Mouse (Mus musculus): ENCODE data around the gene Usp49. TPM values are rescaled to one million over a fixed set of nuclear protein-coding genes. Genes with fewer than 3 reads are reported as not detected.

The Usp49 gene
- total RNA-seq, 2 experiments from 2014 or later, result 14.8 to 15.1 TPM

DNA sequence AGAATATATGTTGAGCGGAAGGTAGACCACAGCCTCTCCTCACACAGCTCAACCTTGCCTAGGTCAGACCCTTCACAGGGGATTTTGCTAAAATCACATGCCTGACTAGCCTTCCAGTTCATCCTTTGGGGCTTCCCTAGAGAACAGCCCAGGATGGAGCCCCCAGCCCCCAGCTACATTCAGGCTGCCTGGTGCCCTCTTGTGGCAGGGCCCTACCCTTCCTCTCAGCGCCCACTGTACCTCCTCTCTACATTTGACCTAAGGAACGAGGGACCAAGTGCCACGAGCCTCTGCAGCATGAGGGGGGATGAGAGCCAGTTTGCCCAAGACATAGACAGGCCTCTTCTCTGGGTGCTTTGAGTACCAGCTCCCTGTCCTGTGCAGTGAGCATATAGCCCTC, 74.2 kb downstream of the Usp49 start:
- DNase-seq (ENCODE audit: extremely low spot score in 1 of 2, low spot score in 2 of 2), result no peak
- intact Hi-C loops (cut with DNase I), result no loop called here

DNA sequence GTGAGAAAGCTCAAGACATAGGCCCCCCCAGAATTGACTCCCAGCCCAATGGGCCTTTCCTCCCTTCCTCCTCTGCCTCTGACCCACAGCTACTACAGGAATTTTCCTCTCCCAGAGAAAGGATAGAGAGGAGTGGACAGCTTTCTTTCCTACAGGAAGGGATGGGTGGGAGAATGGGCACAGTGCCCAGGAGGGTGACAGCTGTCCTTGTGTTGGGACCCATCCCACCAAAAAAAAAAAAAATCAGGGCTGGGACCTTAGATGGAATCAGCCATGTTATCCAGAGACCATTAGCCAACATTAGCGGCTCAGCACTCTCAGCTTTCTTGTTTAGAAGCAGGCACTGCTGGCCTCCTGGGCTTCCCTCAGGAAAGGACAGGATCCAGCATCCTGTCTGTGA, 75.7 kb downstream of the Usp49 start:
- intact Hi-C loops (cut with DNase I), result no loop called here
- peak in 1 of 2 experiments; percentile 49 for DNase-seq (ENCODE audit: extremely low spot score in 1 of 2, low spot score in 2 of 2)

DNA sequence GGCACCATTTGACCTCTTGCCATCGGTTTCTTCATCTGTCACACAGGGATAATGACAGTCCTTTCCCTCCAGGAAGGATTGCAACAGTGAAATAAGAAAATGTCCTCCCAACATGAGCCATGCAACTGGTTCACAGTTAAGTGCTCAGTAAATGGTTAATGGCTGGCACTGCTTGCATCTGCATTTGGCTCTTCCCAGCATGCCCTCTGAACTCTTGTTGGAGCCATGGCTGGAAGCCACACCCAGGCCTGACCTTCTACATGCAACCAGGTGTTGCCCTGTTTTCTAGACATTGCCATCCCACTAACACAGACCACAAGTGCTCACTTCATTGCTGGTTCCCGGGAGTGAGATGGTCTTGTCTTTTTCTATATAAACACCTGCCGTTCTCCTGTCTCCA, 77.5 kb downstream of the Usp49 start:
- DNase-seq (ENCODE audit: extremely low spot score in 1 of 2, low spot score in 2 of 2), result no peak
- intact Hi-C loops (cut with DNase I), result no loop called here

DNA sequence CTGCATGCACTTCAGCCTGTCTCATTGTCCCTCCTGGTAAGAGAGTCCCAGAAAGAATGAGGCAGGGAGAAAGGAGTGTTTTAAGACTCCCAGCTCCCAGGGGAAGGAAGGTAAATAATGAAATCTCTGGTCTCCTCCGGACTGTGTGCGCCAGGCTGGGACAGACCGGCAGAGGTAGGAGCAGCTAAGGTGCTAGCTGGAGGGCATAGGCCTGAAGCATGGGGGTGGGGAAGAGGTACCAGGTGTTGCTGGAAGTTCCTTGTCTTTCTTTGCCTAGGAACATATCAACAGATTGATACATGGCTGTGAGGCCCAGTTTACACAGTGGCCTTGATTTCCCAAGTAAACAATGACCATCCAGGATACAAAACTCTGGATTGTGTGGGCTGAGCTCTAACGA, 78.5 kb downstream of the Usp49 start:
- no peak for DNase-seq (ENCODE audit: extremely low spot score in 1 of 2, low spot score in 2 of 2)
- intact Hi-C loops (cut with DNase I), result no loop called here

DNA sequence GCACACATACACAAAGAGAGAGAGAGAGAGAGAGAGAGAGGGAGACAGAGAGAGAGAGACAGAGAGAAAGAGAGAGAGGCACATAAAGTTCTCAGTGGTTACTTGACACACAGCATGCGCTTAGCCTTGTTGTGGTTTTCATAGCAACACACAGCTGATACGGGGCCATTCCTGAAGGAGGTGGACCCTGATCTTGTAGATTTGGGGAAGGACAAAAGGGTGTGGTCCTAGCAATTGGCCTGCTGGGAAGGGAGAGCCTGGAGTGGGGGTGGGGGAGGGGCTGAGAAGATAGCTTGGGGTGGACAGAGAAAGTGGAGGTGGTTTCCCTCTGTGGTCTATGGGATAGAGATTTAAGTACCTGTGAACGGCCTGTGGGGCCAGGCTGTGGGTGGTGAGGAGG, 79.5 kb downstream of the Usp49 start:
- no peak for DNase-seq (ENCODE audit: extremely low spot score in 1 of 2, low spot score in 2 of 2)
- intact Hi-C loops (cut with DNase I), result no loop called here

DNA sequence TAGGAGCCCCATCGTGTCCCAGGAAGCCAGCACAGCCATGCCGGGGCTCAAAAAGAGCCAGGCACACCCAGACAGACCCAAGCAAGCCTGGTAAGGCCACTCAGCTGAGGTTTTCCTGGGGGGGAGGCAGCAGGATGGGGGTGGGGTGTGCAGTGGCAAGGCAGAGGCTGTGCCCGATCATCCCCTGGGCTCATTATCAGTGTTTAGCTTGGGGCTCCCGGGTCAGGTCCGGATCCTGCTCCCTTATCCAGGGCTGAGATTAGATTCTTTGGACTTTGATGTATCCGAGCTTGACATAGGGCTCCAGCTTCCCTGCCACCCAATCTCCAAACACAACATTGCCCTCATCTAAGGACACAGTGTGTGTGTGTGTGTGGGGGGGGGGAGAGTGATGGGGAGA, 81.4 kb downstream of the Usp49 start:
- no peak for DNase-seq (ENCODE audit: extremely low spot score in 1 of 2, low spot score in 2 of 2)
- intact Hi-C loops (cut with DNase I), result no loop called here

DNA sequence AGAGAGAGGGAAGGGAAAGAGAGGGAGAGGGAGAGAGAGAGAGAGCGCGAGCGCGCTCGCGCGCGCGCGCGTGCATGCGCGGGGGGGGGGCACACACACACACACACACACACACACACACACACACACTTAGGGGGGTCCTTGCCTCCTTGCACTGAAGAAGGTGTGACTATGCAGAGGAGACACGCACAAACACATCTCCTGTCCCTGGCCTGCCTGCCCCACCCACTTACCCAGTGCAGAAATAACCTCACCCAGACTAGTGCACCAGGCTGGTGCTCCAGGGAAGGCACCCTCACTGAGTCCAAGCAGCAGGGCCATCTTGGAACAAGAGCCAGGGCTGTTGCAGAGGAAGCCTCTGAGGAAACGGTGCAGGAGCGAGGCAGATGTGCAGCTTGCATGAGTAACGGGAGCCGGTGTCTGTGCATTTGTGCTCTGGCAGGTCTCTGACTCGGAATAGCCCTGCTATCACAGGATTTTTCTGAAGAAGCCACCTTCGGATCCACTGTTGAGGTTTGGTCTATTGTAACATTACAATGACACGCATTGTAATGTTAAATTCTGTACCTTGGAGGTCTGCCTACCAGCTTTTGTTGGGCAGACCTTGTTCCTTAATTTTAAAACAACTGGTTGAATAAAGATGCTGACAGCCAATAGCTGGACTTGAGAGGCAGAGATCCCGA, 82.5 kb downstream of the Usp49 start:
- DNase-seq (ENCODE audit: extremely low spot score in 1 of 2, low spot score in 2 of 2), result no peak
- intact Hi-C loops (cut with DNase I), result no loop called here

DNA sequence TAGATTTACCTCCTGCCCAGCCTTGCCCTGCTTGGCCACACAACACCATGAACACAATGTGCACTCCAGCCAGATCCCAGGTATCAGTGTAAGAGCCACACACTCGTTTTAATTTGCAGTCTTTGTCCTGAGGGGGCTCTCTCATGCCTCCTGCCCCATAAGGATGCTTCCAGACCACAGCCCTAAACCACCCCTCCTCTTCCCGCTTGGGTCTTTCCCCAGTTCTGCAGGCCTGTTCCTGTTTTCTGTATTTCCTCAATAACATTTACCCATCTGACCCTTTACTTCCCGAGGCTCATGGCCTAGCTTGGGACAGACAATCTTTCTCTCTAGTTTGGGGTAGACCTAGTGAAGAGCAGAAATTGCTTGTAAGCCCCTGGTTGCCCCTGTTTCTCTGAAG, 84.5 kb downstream of the Usp49 start:
- no peak for DNase-seq (ENCODE audit: extremely low spot score in 1 of 2, low spot score in 2 of 2)
- intact Hi-C loops (cut with DNase I), result no loop called here

DNA sequence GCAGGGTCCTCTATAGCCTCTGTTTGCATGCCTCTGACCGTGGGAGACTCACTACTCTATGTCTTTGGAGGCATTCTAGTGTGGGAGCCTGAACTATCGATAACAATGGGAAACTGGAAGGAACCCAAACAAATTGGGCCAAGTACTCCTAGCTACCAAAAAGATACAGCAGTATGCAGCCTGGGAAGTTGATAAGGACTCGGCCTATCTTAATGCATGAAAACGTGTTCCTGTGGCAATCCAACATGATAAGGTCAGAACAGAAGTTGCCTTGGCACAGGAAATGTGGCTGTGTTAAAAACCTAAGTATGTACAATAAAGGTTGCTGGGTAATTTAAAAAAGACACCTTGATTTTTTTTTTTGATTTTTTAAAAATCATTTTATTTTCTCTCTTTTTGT, 90.7 kb downstream of the Usp49 start:
- intact Hi-C loops (cut with DNase I), result no loop called here
- DNase-seq (ENCODE audit: extremely low spot score in 1 of 2, low spot score in 2 of 2), result no peak

DNA sequence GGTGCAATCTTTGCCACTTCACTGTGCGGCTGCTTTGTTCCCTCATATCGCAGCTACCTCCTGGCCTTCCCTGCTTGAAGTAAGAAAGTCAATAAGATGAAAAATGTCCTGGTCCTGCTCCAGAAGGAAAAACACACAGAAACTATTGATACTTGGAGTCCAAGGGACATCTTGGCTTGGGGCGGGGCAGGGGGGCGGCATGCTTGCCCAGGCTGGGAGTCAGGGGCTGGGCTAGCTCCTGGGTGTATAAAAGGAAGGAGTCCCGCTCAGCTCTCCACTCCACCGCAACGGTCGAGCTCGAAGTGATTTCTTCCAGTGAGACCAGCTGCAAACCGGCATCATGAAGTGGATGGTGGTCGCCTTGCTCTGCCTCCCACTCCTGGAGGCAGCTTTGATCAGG, 96.1 kb downstream of the Usp49 start, which contains the start of gene Pgc:
Gene Pgc, plus strand, starts transcription at position 277 of the 400 bp plus-strand sequence.
- intact Hi-C loops (cut with DNase I), result no loop called here
- DNase-seq (ENCODE audit: extremely low spot score in 1 of 2, low spot score in 2 of 2), result no peak

DNA sequence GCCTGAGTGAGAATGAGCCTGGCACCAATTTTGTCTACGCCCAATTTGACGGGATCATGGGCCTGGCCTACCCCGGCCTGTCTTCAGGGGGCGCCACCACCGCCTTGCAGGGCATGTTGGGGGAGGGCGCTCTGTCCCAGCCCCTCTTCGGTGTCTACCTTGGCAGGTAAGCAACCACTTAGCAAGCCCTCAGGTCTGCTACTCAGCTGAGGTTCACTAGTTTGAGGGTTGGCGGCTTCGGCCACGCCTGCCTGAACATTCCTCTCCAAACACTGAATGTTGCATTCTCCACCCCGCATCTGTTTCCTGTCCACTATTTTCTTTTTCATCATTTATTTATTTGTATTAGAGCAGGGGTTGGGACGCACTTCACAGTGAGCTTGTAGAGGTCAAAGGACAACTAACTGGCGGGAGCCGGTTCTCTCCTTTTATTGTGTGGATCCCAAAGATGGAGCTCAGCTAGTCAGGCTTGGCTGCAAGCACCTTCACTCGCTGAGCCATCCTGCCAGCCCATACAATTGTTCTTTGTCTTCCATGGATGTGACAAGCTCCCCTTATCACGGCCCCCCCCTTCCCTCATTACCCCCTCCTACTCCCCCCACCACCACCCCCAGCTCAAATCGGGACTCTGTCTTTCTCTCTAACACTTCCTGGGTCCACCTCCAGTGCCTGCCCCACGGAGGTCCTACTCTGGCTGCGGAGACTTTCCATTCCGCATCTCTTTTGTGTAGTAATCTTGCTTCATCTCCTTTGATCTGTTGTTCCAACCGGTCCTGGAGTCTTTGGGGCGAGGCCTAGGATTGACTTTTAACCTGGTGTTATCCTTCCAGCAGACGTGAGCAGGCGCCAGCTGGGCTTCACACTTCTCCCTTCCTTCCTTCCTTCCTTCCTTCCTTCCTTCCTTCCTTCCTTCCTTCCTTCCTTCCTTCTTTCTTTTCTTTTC, 100.4 kb downstream of the Usp49 start:
- peak in 1 of 2 experiments; percentile 40 for DNase-seq (ENCODE audit: extremely low spot score in 1 of 2, low spot score in 2 of 2)

DNA sequence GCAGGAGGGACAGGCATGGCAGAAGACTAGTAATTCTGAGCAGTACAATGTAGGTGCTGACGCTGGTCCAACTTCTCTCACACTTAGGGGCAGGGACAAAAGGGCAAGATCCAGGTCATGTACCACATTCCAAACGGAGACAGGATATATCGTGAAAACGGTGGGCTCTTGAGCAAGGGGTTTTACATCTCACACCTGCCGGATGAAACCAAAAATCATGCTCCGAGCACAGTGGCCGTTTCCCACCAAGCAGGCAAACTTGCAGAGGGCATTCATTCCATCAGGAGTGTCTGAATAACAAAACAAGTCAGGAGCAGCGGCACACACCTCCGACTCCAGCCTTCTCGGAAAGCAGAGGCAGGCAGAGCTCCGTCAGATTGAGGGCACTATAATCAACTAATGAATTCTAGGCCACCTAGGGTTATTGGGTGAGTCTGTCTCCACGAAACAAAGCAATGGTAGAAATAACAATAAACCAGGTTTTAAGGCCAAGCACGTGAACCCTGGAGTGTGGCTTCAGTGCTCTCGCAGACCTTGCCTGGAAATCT, 105.1 kb downstream of the Usp49 start:
- DNase-seq (ENCODE audit: extremely low spot score in 1 of 2, low spot score in 2 of 2), result no peak
- intact Hi-C loops (cut with DNase I), result no loop called here

More for the DNA sequence above, 100.4 kb downstream of the Usp49 start:
- intact Hi-C loops (cut with DNase I), result no loop called here

Other genes starting within 250 kb of the Usp49 start
- gene Guca1b, start 245.3 kb upstream of the Usp49 start, total RNA-seq (2021), result under 1 TPM; 0.69 to 0.81 TPM
- gene Guca1a, start 230.1 kb upstream of the Usp49 start, total RNA-seq (2021), result not detected
- gene AI661453, start 194.1 kb upstream of the Usp49 start, total RNA-seq (2021), result under 1 TPM; 0.30 to 0.61 TPM
- not detected for gene 1700001C19Rik, start 193.3 kb upstream of the Usp49 start, total RNA-seq (2021)
- 10 to 100 TPM; 13.8 to 14.3 TPM for gene Taf8, start 128.4 kb upstream of the Usp49 start, total RNA-seq (2021)
- 10 to 100 TPM; 24.5 to 26.7 TPM for gene Ccnd3, start 125.6 kb upstream of the Usp49 start, total RNA-seq (2021)
- 10 to 100 TPM; 25.2 to 25.3 TPM for gene Bysl, start 19.2 kb upstream of the Usp49 start, total RNA-seq (2021)
- gene Med20, start 19.1 kb upstream of the Usp49 start, total RNA-seq (2021), result 10 to 100 TPM; 21.4 to 23.5 TPM
- 1 to 10 TPM; 6.2 to 6.4 TPM for gene Gm20517, start 19.1 kb upstream of the Usp49 start, total RNA-seq (2021)
- 100 to 1,000 TPM; 209 to 222 TPM for gene Tomm6, start 57.7 kb downstream of the Usp49 start, total RNA-seq (2021)
- 10 to 100 TPM; 27.4 to 29.9 TPM for gene Frs3, start 58.3 kb downstream of the Usp49 start, total RNA-seq (2021)
- 1 to 10 TPM; 5.7 to 6.4 TPM for gene Gm21981, start 63.8 kb downstream of the Usp49 start, total RNA-seq (2021)
- gene Prickle4, start 64.0 kb downstream of the Usp49 start, total RNA-seq (2021), result 1 to 10 TPM; 2.3 to 4.5 TPM
- not detected for gene Pgc, start 96.2 kb downstream of the Usp49 start, total RNA-seq (2021)
- 1 to 10 TPM; 6.1 to 6.2 TPM for gene Tfeb, start 106.3 kb downstream of the Usp49 start, total RNA-seq (2021)
- 1 to 10 TPM; 1.5 to 1.7 TPM for gene Mdfi, start 204.0 kb downstream of the Usp49 start, total RNA-seq (2021)